Mouse (Mus musculus): ENCODE results near the gene Fzd2. TPM values are rescaled to one million over a fixed set of nuclear protein-coding genes. Genes with fewer than 3 reads are reported as not detected.

Fzd2 gene
- polyA plus RNA-seq, 1 experiment from 2014 or later: 48.5 TPM

DNA sequence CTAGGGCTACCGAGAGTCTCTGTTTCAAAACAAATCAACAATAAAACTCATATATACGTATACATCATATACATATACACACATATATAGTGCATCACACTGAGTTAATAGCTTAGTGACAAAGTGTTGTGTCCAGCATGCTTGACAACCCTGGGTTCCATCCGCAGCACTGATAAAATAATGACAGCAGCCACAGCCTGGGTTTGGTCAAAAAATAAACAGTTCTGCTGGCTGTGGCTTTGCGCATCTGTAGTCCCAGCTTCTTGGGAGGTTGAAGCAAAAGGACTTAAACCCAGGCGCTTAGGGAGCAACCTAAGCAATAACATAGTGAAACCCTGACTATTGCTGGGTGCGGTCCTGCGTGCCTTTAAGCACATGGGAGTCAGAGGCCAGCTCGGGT is 25.2 kb downstream of the Fzd2 start:
- Histone ChIP-seq H3K27me3 (no peaks in the 10 kb centered on the region), H3K27ac (no peak overlapping the region)

GRCm38 (mm10) chr11:102630731-102631130 is 26.5 kb downstream of the Fzd2 start:
- Histone ChIP-seq H3K27me3 (no peaks in the 10 kb centered on the region), H3K4me2 (no peak overlapping the region), H3K9me3 (no peaks in the 10 kb centered on the region), H3K4me3 (no peak overlapping the region), H3K27ac (peak overlapping the region; percentile 33; the same call in 1 of the 2 replicates), H3K9ac (no peak overlapping the region), H3K4me1 (peaks cover 40% of the 10 kb centered on the region), H3K36me3 (no peaks in the 10 kb centered on the region)
- 30% methylated on average over 7 of the region's 7 CpGs for WGBS
- no peak for ATAC-seq (ENCODE audit: insufficient number of reproducible peaks, low FRiP score, low TSS enrichment, low read depth)

More for the DNA sequence above, 25.2 kb downstream of the Fzd2 start:
- 62% methylated on average over 8 of the region's 8 CpGs for WGBS
- Histone ChIP-seq H3K4me2 (no peak overlapping the region), H3K4me3 (no peak overlapping the region), H3K9me3 (no peaks in the 10 kb centered on the region), H3K36me3 (no peaks in the 10 kb centered on the region), H3K4me1 (peaks cover 53% of the 10 kb centered on the region), H3K9ac (no peak overlapping the region)
- no peak for ATAC-seq (ENCODE audit: insufficient number of reproducible peaks, low FRiP score, low TSS enrichment, low read depth)

- H3K4me3 ChIP-seq: no peak overlapping the region
Measured at GRCm38 (mm10) chr11:102631203-102631602, 27.0 kb downstream of the Fzd2 start.

DNA sequence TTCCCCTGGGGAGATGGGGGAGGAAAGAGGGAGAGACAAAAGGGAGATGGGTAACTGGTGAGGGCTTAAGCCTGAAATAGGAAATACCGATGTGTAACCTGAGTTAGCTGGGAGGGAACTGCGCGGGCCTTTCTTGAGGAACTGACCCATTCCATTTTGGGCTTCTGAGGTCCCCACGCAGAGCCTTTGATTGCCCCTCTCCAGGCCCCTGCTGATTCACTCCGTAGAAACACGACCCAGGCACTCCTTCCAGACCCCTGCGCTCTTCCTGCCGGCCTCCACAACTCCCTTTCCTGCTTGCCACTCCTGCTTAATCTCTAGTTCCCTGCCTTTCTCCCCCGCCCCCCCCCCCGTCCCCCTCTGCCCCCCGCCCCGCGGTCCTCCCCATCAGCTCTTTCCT is 28.5 kb downstream of the Fzd2 start:
- no peaks in the 10 kb centered on the region for H3K9me3 ChIP-seq
- H3K36me3 ChIP-seq: no peaks in the 10 kb centered on the region
- peak overlapping the region; percentile 13; the same call in 1 of the 2 replicates for H3K4me3 ChIP-seq
- 8% methylated on average over 10 of the region's 13 CpGs for WGBS
- peak overlapping the region; percentile 24; the same call in 1 of the 2 replicates for H3K4me2 ChIP-seq
- no peak for ATAC-seq (ENCODE audit: insufficient number of reproducible peaks, low FRiP score, low TSS enrichment, low read depth)
- H3K27me3 ChIP-seq: no peaks in the 10 kb centered on the region
- H3K9ac ChIP-seq: no peak overlapping the region
- peak overlapping the region; percentile 72; the same call in 1 of the 2 replicates for H3K27ac ChIP-seq
- peaks cover 47% of the 10 kb centered on the region for H3K4me1 ChIP-seq

More at GRCm38 (mm10) chr11:102631203-102631602, 27.0 kb downstream of the Fzd2 start:
- no peak overlapping the region for H3K9ac ChIP-seq
- peaks cover 40% of the 10 kb centered on the region for H3K4me1 ChIP-seq
- peak overlapping the region; percentile 33 for H3K27ac ChIP-seq
- no peak for ATAC-seq (ENCODE audit: insufficient number of reproducible peaks, low FRiP score, low TSS enrichment, low read depth)
- H3K4me2 ChIP-seq: no peak overlapping the region
- H3K27me3 ChIP-seq: no peaks in the 10 kb centered on the region
- 27% methylated on average over 5 of the region's 5 CpGs for WGBS
- no peaks in the 10 kb centered on the region for H3K36me3 ChIP-seq
- H3K9me3 ChIP-seq: no peaks in the 10 kb centered on the region

GRCm38 (mm10) chr11:102633379-102633778 is 29.2 kb downstream of the Fzd2 start:
- H3K36me3 ChIP-seq: no peaks in the 10 kb centered on the region
- whole genome bisulfite sequencing: 17% methylated on average over 9 of the region's 9 CpGs
- peaks cover 54% of the 10 kb centered on the region for H3K4me1 ChIP-seq
- no peak overlapping the region for H3K9ac ChIP-seq
- peak overlapping the region; percentile 72 for H3K27ac ChIP-seq
- H3K4me2 ChIP-seq: peak overlapping the region; percentile 24; the same call in 1 of the 2 replicates
- H3K4me3 ChIP-seq: peak overlapping the region; percentile 13; the same call in 1 of the 2 replicates
- H3K27me3 ChIP-seq: no peaks in the 10 kb centered on the region
- ATAC-seq (ENCODE audit: insufficient number of reproducible peaks, low FRiP score, low TSS enrichment, low read depth): no peak; the same call in 1 of the 2 replicates
- no peaks in the 10 kb centered on the region for H3K9me3 ChIP-seq

DNA sequence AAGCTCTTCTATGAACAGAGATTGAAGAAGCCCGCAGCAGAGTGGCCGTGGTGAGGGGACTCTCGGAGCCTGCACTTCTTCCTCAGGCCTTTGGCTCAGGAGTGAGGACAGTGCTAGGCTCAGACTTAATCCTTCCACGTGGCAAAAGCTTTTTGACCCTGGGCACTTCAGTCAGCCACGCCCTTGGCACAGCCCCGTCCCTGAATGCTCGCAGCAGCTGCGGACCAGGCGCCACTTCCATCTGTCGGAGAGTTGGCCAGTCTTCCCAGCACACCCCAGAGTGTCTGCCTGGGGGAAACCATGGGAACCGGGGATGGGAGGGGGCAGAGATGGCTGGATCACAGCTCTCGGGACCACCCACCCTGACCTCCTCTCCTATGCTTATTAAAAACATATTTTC is 32.7 kb downstream of the Fzd2 start:
- Histone ChIP-seq H3K27ac (peak overlapping the region; percentile 72), H3K4me3 (no peak overlapping the region), H3K9ac (no peak overlapping the region), H3K4me1 (peaks cover 44% of the 10 kb centered on the region), H3K27me3 (no peaks in the 10 kb centered on the region), H3K4me2 (no peak overlapping the region), H3K36me3 (no peaks in the 10 kb centered on the region), H3K9me3 (no peaks in the 10 kb centered on the region)
- ATAC-seq (ENCODE audit: insufficient number of reproducible peaks, low FRiP score, low TSS enrichment, low read depth): peak; percentile 66; the same call in 1 of the 2 replicates
- WGBS: 29% methylated on average over 12 of the region's 12 CpGs

DNA sequence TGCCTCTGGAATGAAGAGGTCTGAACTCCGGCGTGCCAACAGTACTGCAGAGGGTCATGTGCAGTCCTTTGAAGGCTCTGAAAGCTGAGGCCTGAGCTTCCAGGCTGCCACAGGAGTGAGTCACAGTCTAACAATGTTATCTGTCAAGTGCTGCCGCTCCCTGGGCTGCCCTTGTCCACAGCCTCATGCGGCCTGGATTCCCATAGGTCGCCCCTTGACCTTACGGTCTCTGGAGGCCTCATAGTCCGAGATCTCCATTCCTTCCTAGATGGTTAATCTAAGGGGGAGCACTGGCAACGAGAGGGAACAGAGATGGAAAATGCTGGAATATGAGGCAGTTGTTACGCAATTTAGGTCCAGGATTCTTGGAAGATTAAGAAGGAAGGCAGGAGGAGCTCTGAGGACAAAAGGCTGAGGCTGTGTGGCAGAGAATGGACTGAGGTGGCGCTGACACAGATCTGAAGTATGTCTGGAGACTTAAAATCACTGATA is 39.7 kb downstream of the Fzd2 start:
- H3K4me2 ChIP-seq: no peak overlapping the region
- no peaks in the 10 kb centered on the region for H3K36me3 ChIP-seq
- WGBS: 54% methylated on average over 10 of the region's 10 CpGs
- H3K27ac ChIP-seq: no peak overlapping the region
- 0 out of 2 replicates have a peak, but pooled peaks have one; percentile 26 for ATAC-seq (ENCODE audit: insufficient number of reproducible peaks, low FRiP score, low TSS enrichment, low read depth)
- peaks cover 18% of the 10 kb centered on the region for H3K4me1 ChIP-seq
- no peaks in the 10 kb centered on the region for H3K9me3 ChIP-seq
- no peaks in the 10 kb centered on the region for H3K27me3 ChIP-seq
- H3K9ac ChIP-seq: no peak overlapping the region
- H3K4me3 ChIP-seq: no peak overlapping the region

DNA sequence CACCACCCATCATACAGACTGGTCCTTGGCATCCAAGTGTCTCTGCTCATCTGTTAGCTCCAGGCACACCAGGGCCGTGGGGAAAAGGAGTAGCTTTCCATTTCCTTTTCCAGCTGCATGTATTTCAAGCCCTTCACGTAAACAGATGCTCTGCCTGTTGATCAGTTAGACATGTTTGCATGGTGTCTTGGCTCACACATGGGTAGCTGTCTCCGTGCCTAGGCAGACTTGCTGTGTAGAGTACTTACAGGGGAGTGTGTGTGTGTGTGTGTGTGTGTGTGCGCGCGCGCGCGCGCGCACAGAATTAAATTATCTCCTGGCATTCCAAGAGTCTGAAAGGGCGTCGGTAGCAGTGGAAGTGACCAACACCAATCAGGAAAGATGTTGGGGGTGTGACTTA is 42.0 kb downstream of the Fzd2 start:
- H3K27me3 ChIP-seq: no peaks in the 10 kb centered on the region
- H3K9ac ChIP-seq: no peak overlapping the region
- H3K36me3 ChIP-seq: no peaks in the 10 kb centered on the region
- H3K4me1 ChIP-seq: peaks cover 12% of the 10 kb centered on the region; the same call in 1 of the 2 replicates
- no peak overlapping the region for H3K4me3 ChIP-seq
- ATAC-seq (ENCODE audit: insufficient number of reproducible peaks, low FRiP score, low TSS enrichment, low read depth): no peak
- H3K4me2 ChIP-seq: no peak overlapping the region
- WGBS: 82% methylated on average over 13 of the region's 13 CpGs
- no peak overlapping the region for H3K27ac ChIP-seq
- no peaks in the 10 kb centered on the region for H3K9me3 ChIP-seq

- peaks cover 15% of the 10 kb centered on the region for H3K4me1 ChIP-seq
- H3K9me3 ChIP-seq: no peaks in the 10 kb centered on the region
- no peaks in the 10 kb centered on the region for H3K36me3 ChIP-seq
- H3K9ac ChIP-seq: no peak overlapping the region
- no peaks in the 10 kb centered on the region for H3K27me3 ChIP-seq
- H3K4me2 ChIP-seq: no peak overlapping the region
- ATAC-seq (ENCODE audit: insufficient number of reproducible peaks, low FRiP score, low TSS enrichment, low read depth): peak; percentile 67; the same call in 1 of the 2 replicates
- 42% methylated on average over 12 of the region's 12 CpGs for WGBS
- peak overlapping the region; percentile 19 for H3K27ac ChIP-seq
- H3K4me3 ChIP-seq: no peak overlapping the region
Measured at GRCm38 (mm10) chr11:102647885-102648284, 43.7 kb downstream of the Fzd2 start.

GRCm38 (mm10) chr11:102651381-102651780 is 47.2 kb downstream of the Fzd2 start:
- ATAC-seq (ENCODE audit: insufficient number of reproducible peaks, low FRiP score, low TSS enrichment, low read depth): no peak
- peaks cover 12% of the 10 kb centered on the region for H3K4me1 ChIP-seq

GRCm38 (mm10) chr11:102652844-102653243 is 48.6 kb downstream of the Fzd2 start:
- peaks cover 11% of the 10 kb centered on the region for H3K4me1 ChIP-seq
- H3K9ac ChIP-seq: no peak overlapping the region
- no peak overlapping the region for H3K27ac ChIP-seq
- H3K9me3 ChIP-seq: no peaks in the 10 kb centered on the region
- no peak for ATAC-seq (ENCODE audit: insufficient number of reproducible peaks, low FRiP score, low TSS enrichment, low read depth)
- H3K4me3 ChIP-seq: no peak overlapping the region
- no peaks in the 10 kb centered on the region for H3K27me3 ChIP-seq
- no peak overlapping the region for H3K4me2 ChIP-seq
- 70% methylated on average over 3 of the region's 3 CpGs for WGBS
- no peaks in the 10 kb centered on the region for H3K36me3 ChIP-seq

More at GRCm38 (mm10) chr11:102651381-102651780, 47.2 kb downstream of the Fzd2 start:
- Histone ChIP-seq H3K4me3 (no peak overlapping the region), H3K9ac (no peak overlapping the region), H3K9me3 (no peaks in the 10 kb centered on the region), H3K27me3 (no peaks in the 10 kb centered on the region), H3K36me3 (no peaks in the 10 kb centered on the region), H3K4me2 (no peak overlapping the region), H3K27ac (no peak overlapping the region)
- 1% methylated on average over 9 of the region's 9 CpGs for WGBS

- Histone ChIP-seq H3K4me1 (peaks cover 4% of the 10 kb centered on the region), H3K27ac (no peak overlapping the region), H3K36me3 (no peaks in the 10 kb centered on the region), H3K27me3 (no peaks in the 10 kb centered on the region), H3K9me3 (no peaks in the 10 kb centered on the region), H3K4me2 (no peak overlapping the region), H3K9ac (no peak overlapping the region), H3K4me3 (no peak overlapping the region)
- ATAC-seq (ENCODE audit: insufficient number of reproducible peaks, low FRiP score, low TSS enrichment, low read depth): no peak
- WGBS: 60% methylated on average over 8 of the region's 8 CpGs
Measured at GRCm38 (mm10) chr11:102655888-102656287, 51.7 kb downstream of the Fzd2 start.

Data from limb, embryonic 15.5 days (tissue).